Mouse (Mus musculus): ENCODE measurements around the gene Cacna1s.

DNA sequence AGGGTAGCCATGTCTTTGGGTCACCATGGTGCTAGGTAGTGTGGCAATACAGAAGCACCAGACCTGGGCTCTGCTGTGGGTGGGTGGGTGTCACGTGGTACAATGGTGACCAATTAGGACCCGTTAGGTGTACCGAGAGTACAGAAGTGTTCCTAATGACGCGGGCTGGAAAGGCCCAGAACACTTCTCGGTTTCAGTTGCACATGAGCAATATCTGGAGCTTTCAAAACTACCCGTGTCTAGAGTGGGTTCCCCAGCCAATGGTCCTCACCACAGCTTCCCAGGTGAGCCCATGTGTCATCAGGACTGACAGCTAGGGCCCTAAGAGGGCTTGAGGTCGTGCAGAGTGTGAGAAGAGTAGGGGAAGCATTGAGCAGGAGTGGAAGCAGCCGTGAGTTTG, 64.5 kb downstream of the Cacna1s start:
- no peak for TF ChIP-seq CTCF (IDR thresholded peaks at IDR 0.05; ENCODE audit: low read depth)
- TF ChIP-seq EP300 (IDR thresholded peaks at IDR 0.05; ENCODE audit: low read depth) = no peak
